Mouse (Mus musculus) embryonic facial prominence, embryonic 12.5 days (tissue): Measurements from ENCODE around the gene Mcfd2. TPM values are rescaled to one million over a fixed set of nuclear protein-coding genes. Genes with fewer than 3 reads are reported as not detected.

ENCODE experiments used
- ATAC-seq: fragments of 200-750 bp; cut with Nextera tagmentation; 2 replicates; pipeline ENCODE4 v1.8.0; 2017; ENCODE audit not compliant: insufficient number of reproducible peaks, insufficient read depth, low FRiP score, low TSS enrichment
- H3K27ac ChIP-seq: fragments of 300-500 bp; sonication (generic); 2 replicates; pipeline ENCODE4 v1.5.1; 2016; ENCODE audit warnings: mild to moderate bottlenecking
- H3K27me3 ChIP-seq: fragments of 300-500 bp; sonication (generic); 2 replicates; pipeline ENCODE4 v1.6.1; 2016; ENCODE audit warnings: mild to moderate bottlenecking, moderate library complexity
- H3K36me3 ChIP-seq: fragments of 300-500 bp; sonication (generic); 2 replicates; pipeline ENCODE4 v1.6.1; 2016; ENCODE audit warnings: mild to moderate bottlenecking
- H3K4me1 ChIP-seq: fragments of 300-500 bp; sonication (generic); 2 replicates; pipeline ENCODE4 v1.6.1; 2016
- H3K4me2 ChIP-seq: fragments of 300-500 bp; sonication (generic); replicated peaks from 2 replicates; pipeline ENCODE4 v1.6.1; 2016; ENCODE audit warnings: mild to moderate bottlenecking, moderate library complexity
- H3K4me3 ChIP-seq: fragments of 300-500 bp; sonication (generic); 2 replicates; pipeline ENCODE4 v1.5.1; 2016; ENCODE audit warnings: mild to moderate bottlenecking
- H3K9ac ChIP-seq: fragments of 300-500 bp; sonication (generic); 2 replicates; pipeline ENCODE4 v1.6.1; 2016; ENCODE audit warnings: mild to moderate bottlenecking, moderate library complexity
- H3K9me3 ChIP-seq: fragments of 300-500 bp; sonication (generic); 2 replicates; pipeline ENCODE4 v1.6.1; 2016; ENCODE audit warnings: mild to moderate bottlenecking, moderate library complexity
- WGBS: fragments of 180-500 bp; shearing (Covaris S2); methylation state at CpG from one replicate; pipeline ENCODE4 v1.1.7; 2016; 5-methylcytosine and 5-hydroxymethylcytosine counted together
- polyA plus RNA-seq: library from polyadenylated mRNA; unstranded; fragments of >200 nt; fragmentation: Nextera tagmentation; extraction: Ambion mirVana; gene quantifications from 2 replicates; pipeline ENCODE4 v1.2.1, GENCODE M21; 2016

The Mcfd2 gene
- polyA plus RNA-seq, 1 experiment from 2014 or later, result 85.1 TPM

DNA sequence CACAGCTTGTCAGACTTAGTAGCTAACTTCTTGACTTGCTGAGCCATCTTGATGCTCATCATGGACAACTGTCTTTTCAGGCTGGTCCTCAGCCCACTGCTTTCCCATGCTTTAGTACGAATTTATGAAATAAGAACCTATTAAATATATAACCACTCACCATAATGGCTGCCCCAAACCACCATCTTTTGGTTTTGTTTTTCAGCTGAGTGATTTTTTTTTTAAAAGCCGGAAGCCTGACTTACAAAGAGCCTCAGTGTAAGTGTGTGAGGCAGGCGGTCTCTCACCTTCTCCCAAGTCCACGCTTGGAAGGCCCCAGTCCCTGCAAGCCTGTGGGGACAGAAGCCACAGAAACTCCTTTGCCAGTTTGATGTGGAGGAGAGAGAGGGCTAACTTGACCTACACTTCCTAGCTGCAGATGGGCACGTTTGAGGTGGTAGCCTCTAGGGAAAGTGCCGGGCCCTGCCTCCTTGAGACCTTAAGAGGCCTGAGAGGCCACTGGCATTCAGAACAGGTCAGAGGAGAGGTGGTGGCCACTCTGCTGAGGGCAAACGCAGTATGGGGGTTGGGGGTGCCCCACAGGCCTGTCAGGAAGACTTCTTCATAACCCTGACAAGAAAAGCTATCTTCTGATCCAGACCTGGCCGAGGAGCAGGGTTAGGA is 20.9 kb upstream of the Mcfd2 start:
- H3K27ac ChIP-seq, result no peak overlapping the region
- no peaks in the 10 kb centered on the region for H3K9me3 ChIP-seq
- no peak overlapping the region for H3K4me2 ChIP-seq
- H3K4me1 ChIP-seq, result peaks cover 12% of the 10 kb centered on the region
- H3K9ac ChIP-seq, result no peak overlapping the region
- H3K27me3 ChIP-seq, result peaks cover 44% of the 10 kb centered on the region
- WGBS, result 52% methylated on average over 8 of the region's 8 CpGs
- no peak for ATAC-seq
- H3K36me3 ChIP-seq, result no peaks in the 10 kb centered on the region
- H3K4me3 ChIP-seq, result no peak overlapping the region

DNA sequence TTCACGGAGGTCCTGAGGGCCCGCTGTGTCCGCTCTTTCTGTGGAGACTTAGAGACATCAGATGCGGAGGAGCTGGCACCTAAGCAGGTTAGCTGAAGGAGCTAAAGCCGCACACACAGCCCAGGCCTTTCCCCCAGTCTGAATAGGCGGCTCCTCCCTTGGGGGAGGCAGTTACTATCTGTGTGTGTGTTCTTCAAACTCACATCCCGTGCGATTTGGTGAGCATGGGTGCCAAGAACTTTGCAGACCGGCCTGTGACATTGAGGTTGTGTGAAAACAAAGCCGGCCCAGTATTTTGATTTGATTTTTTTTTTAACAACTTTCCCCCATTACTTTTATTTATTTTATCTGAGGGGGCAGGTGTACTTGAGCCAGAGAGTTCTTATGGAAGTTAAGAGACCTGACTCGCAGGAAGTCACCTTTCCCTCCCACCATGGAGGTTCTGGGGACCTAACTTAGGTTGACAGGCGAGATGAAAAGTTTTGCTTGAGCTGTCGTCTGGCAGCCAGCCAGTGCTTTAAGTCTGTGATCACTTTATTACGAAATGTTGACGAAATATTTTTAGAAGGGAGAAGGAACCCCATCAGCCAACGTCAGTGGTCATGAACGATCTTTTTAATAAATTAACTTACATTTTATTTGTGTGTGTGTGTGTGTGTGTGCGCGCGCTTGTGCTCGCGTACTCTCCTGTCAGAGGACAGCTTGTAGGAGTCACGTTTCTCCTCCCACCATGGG is 20.2 kb upstream of the Mcfd2 start:
- Histone ChIP-seq H3K27me3 (peaks cover 44% of the 10 kb centered on the region), H3K4me3 (no peak overlapping the region), H3K4me2 (no peak overlapping the region), H3K36me3 (no peaks in the 10 kb centered on the region), H3K4me1 (peaks cover 18% of the 10 kb centered on the region), H3K27ac (no peak overlapping the region), H3K9ac (no peak overlapping the region), H3K9me3 (no peaks in the 10 kb centered on the region)
- 75% methylated on average over 23 of the region's 23 CpGs for WGBS
- ATAC-seq, result no peak

GRCm38 (mm10) chr17:87284482-87285040 is 18.8 kb upstream of the Mcfd2 start:
- Histone ChIP-seq H3K4me2 (peak overlapping the region; percentile 98; the same call in 1 of the 2 replicates), H3K4me3 (no peak overlapping the region), H3K27ac (no peak overlapping the region), H3K9me3 (no peaks in the 10 kb centered on the region), H3K36me3 (no peaks in the 10 kb centered on the region), H3K4me1 (peaks cover 18% of the 10 kb centered on the region), H3K9ac (no peak overlapping the region), H3K27me3 (peaks cover 44% of the 10 kb centered on the region)
- 58% methylated on average over 7 of the region's 7 CpGs for WGBS
- ATAC-seq, result no peak

DNA sequence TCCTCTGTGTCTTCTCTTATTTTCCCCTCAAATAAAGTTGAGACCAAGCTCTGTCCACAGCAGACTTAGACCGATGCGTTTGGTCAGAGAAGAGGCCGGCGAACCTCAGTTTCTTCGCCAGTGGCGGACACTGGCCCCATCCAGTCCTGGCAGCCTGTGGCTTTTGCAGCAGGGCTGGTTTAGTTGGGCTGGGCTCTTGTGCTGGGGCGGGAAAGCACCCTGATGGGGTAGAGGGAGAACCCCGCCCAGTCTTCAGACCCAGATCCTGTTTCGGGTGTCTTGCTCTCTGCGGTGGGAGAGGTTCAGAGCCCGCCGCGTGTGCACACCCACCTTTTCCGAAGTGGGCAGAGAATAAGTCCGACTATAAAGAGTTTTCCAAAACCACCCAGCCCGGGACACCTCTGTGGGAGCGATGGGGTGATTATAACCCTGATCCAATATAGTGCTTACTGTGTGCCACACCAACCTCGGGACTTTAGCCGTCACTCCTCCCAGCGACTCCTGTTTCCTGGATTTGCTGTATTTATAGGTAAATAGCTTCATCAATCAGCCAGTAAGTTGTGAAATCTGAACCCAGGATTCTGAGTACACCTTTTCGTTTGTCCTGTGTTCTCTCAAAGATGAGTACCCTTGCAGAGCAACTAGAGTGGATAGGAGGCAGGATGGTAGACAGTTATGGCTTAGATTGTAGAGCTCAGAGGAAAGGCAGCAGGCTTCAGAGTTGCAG is 18.2 kb upstream of the Mcfd2 start:
- no peak overlapping the region for H3K9ac ChIP-seq
- H3K4me3 ChIP-seq, result peak overlapping the region; percentile 65
- H3K27me3 ChIP-seq, result peaks cover 44% of the 10 kb centered on the region
- peaks cover 18% of the 10 kb centered on the region for H3K4me1 ChIP-seq
- no peak overlapping the region for H3K27ac ChIP-seq
- no peaks in the 10 kb centered on the region for H3K36me3 ChIP-seq
- WGBS, result 4% methylated on average over 21 of the region's 21 CpGs
- no peak for ATAC-seq
- H3K9me3 ChIP-seq, result no peaks in the 10 kb centered on the region
- H3K4me2 ChIP-seq, result peak overlapping the region; percentile 98

GRCm38 (mm10) chr17:87283055-87283754 is 17.5 kb upstream of the Mcfd2 start:
- peaks cover 39% of the 10 kb centered on the region for H3K27me3 ChIP-seq
- H3K4me1 ChIP-seq, result peaks cover 18% of the 10 kb centered on the region
- H3K9me3 ChIP-seq, result no peaks in the 10 kb centered on the region
- no peaks in the 10 kb centered on the region for H3K36me3 ChIP-seq
- peak overlapping the region; percentile 98 for H3K4me2 ChIP-seq
- peak overlapping the region; percentile 65 for H3K4me3 ChIP-seq
- peak overlapping the region; percentile 79 for H3K9ac ChIP-seq
- ATAC-seq, result peak; percentile 38; the same call in 1 of the 2 replicates
- H3K27ac ChIP-seq, result peak overlapping the region; percentile 90
- under 1% methylated on average over 56 of the region's 56 CpGs for WGBS

GRCm38 (mm10) chr17:87282706-87283053 is 16.9 kb upstream of the Mcfd2 start, which contains the start of gene Ttc7:
Ttc7 (plus strand) TSS chr17:87282886.
- WGBS, result under 1% methylated on average over 37 of the region's 38 CpGs
- Histone ChIP-seq H3K9ac (peak within 1 kb of the TSS; percentile 79), H3K4me1 (peaks cover 15% of the 10 kb centered on the region), H3K4me2 (peak within 1 kb of the TSS; percentile 98), H3K27ac (peak within 1 kb of the TSS; percentile 90), H3K9me3 (no peaks in the 10 kb centered on the region), H3K27me3 (peaks cover 35% of the 10 kb centered on the region), H3K4me3 (peak within 1 kb of the TSS; percentile 65), H3K36me3 (no peaks in the 10 kb centered on the region)
- peak; percentile 91 for ATAC-seq

DNA sequence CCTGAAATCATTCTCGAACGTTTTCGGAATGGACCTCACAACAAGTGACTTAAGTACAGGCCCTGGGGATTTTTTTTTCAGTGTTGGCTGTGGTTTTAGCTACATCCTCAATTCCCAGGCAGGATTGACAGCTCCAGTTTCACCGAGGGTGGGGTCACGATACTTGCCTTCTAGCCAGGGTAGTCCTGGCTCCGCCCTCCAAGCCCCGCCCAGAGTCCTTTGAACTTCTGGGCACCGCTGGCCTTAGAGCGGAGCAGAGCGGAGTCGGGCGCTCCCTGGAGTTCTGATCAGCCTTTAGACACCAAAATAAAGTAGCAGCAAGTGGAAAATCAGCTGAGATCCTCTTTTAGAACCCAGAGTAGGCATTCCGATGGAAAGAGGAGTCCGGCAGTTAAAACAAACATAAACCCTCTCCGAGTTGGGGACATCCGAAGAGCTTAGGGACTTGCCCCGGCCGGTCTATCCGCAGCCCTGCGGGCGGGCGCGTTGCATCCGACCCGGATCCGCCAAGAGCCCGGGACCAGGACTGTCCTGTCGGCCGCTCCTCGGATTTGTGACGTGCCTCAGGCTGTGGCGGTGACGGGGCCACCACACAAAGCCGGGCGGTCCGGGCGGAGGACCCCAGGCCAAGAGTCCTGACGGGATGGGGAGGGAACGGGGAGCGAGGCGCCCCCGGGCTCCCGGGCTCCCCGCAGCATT is 16.4 kb upstream of the Mcfd2 start:
- Histone ChIP-seq H3K36me3 (no peaks in the 10 kb centered on the region), H3K4me2 (peak overlapping the region; percentile 98), H3K4me1 (peaks cover 15% of the 10 kb centered on the region), H3K27ac (peak overlapping the region; percentile 90), H3K9me3 (no peaks in the 10 kb centered on the region), H3K27me3 (peaks cover 29% of the 10 kb centered on the region), H3K9ac (peak overlapping the region; percentile 79), H3K4me3 (peak overlapping the region; percentile 65)
- WGBS, result under 1% methylated on average over 44 of the region's 44 CpGs
- ATAC-seq, result peak; percentile 75

GRCm38 (mm10) chr17:87275363-87276341 is 9.9 kb upstream of the Mcfd2 start:
- no peaks in the 10 kb centered on the region; the same call in 1 of the 2 replicates for H3K27me3 ChIP-seq
- no peak overlapping the region for H3K9ac ChIP-seq
- H3K36me3 ChIP-seq, result no peaks in the 10 kb centered on the region
- H3K4me3 ChIP-seq, result no peak overlapping the region
- no peak overlapping the region for H3K4me2 ChIP-seq
- no peak for ATAC-seq
- H3K27ac ChIP-seq, result no peak overlapping the region
- peaks cover 4% of the 10 kb centered on the region; the same call in 1 of the 2 replicates for H3K9me3 ChIP-seq
- 61% methylated on average over 15 of the region's 15 CpGs for whole genome bisulfite sequencing
- no peaks in the 10 kb centered on the region for H3K4me1 ChIP-seq

- H3K4me3 ChIP-seq, result no peak overlapping the region
- H3K9ac ChIP-seq, result no peak overlapping the region
- H3K9me3 ChIP-seq, result peaks cover 4% of the 10 kb centered on the region; the same call in 1 of the 2 replicates
- 82% methylated on average over 6 of the region's 6 CpGs for WGBS
- no peak overlapping the region for H3K4me2 ChIP-seq
- ATAC-seq, result no peak
- H3K27me3 ChIP-seq, result no peaks in the 10 kb centered on the region; the same call in 1 of the 2 replicates
- H3K27ac ChIP-seq, result no peak overlapping the region
- H3K4me1 ChIP-seq, result peaks cover 6% of the 10 kb centered on the region
- no peaks in the 10 kb centered on the region for H3K36me3 ChIP-seq
Measured at GRCm38 (mm10) chr17:87269454-87269853, 3.7 kb upstream of the Mcfd2 start.
